Mouse (Mus musculus) bone marrow macrophage, adult 2 months (primary cell): Measurements from ENCODE around the gene Aaed1. TPM values are rescaled to one million over a fixed set of nuclear protein-coding genes. Genes with fewer than 3 reads are reported as not detected.
A peak's percentile ranks its signal among the peaks of the same experiment; 100 is the strongest.

ENCODE experiments used
- H3K27ac ChIP-seq: 2 replicates; pipeline ENCODE4 v1.5.1; 2012; ENCODE audit warnings: low read depth, low read length; ENCODE audit not compliant: insufficient read depth
- H3K4me1 ChIP-seq: 2 replicates; pipeline ENCODE4 v1.6.1; 2012; ENCODE audit warnings: low read length; ENCODE audit not compliant: control insufficient read depth, insufficient read depth
- H3K4me3 ChIP-seq: 2 replicates; pipeline ENCODE4 v1.5.1; 2012; ENCODE audit warnings: mild to moderate bottlenecking, low read length, moderate library complexity; ENCODE audit not compliant: insufficient read depth
- CTCF ChIP-seq: IDR thresholded peaks from 2 replicates; pipeline ENCODE4 v1.5.1; 2012; ENCODE audit warnings: low read depth, mild to moderate bottlenecking, low read length, moderate library complexity
- POLR2A ChIP-seq: IDR thresholded peaks from 2 replicates; pipeline ENCODE4 v1.6.1; 2012; ENCODE audit warnings: mild to moderate bottlenecking, low read depth, low read length, borderline replicate concordance
- polyA plus RNA-seq: library from polyadenylated mRNA; stranded (reverse); fragments of >200 nt; gene quantifications from 2 replicates; pipeline ENCODE4 v1.2.4, GENCODE M21; 2012; ENCODE audit not compliant: missing spikeins, insufficient read depth, insufficient read length

Aaed1 gene
- polyA plus RNA-seq, 1 experiment, result 58.1 TPM

DNA sequence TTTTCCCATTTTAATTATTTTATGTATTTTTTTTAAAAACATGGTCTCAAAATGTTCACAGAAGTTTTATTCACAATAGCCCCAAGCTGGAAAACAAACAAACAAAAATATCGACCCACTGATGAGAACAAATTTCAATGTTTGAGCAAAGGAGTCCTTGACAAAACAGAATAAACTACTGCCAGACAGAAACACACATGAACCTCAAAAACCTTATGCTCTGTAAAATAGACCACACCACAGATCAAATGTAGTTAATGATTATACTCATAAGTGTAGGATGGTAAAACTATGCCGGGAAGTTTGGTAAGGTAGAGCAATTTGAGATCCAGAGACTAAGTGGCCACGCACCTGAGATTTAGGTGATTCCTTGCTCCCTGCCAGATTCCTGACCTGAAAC, 20.6 kb upstream of the Aaed1 start:
- Histone ChIP-seq H3K4me3 (no peak overlapping the region), H3K27ac (no peak overlapping the region), H3K4me1 (no peaks in the 10 kb centered on the region)
- no peak for TF ChIP-seq POLR2A
- no peak for TF ChIP-seq CTCF

DNA sequence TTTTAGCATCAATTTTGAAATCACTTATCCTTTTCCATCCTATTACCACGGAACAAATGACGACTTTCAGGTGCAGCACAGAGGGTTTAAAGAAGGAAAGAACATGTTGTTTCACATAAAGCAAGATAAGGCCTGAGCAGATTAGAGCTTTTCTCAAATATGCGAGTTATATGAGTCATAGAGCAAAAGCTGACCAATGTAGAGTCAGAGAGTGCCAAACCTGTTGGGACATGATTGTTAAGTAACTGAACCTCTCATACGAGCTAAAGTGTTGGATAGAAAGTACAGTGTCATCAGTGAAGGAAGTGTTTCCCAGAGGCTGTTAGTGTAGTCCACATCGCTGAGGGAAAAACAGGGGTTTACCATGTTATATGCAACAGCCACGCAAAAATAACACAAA, 19.8 kb upstream of the Aaed1 start:
- H3K4me3 ChIP-seq, result no peak overlapping the region
- H3K27ac ChIP-seq, result no peak overlapping the region
- no peaks in the 10 kb centered on the region for H3K4me1 ChIP-seq
- TF ChIP-seq CTCF, result no peak
- no peak for TF ChIP-seq POLR2A

DNA sequence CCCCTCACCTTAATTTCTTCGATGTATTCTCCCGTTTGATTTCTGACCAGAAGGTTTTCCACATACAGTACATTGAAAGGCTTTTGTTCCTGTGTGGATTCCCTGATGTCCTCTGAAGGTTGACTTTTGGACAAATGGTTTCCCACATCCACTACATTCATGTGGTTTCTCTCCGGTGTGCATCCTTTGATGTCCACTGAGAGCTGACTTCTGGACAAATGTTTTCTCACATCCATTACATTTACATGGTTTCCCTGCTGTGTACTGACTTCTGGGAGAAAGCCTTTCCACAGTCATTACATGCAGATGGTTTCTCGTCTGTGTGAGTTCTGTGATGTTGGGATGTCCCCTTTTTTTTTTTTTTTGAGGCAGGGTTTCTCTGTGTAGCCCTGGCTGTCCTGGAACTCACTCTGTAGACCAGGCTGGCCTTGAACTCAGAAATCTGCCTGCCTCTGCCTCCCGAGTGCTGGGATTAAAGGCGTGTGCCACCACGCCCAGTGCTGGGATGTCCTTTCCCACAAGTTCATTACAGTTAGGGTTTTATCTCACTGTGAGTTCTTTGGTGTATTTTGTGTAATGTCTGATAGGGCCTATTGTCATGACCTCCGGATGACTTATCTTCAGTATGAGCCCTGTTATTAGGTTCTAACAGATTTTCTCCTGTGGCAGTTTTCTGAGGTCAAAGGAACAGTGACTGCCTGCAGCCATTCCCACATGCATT, 10.2 kb upstream of the Aaed1 start:
- Histone ChIP-seq H3K27ac (no peak overlapping the region), H3K4me3 (no peak overlapping the region), H3K4me1 (no peaks in the 10 kb centered on the region)
- no peak for TF ChIP-seq CTCF
- TF ChIP-seq POLR2A, result no peak

DNA sequence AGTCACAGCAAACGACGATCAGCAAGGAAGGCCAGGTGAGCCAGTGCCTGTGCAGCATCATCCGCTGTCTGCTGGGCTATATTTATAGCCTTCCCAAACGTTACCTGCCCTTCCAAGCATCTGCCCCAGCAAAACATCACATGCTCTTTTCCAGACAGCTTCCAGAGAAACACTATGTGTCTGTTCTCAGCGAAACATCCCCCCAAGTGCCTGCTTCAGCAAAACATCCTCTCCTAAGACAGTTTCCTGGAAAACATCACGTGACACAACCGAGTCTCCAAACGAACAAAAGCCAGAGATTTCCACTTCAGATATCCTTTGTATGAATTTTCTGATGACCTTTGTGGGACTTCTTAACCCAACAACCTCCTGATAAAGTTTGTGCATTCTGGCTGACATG, 7.8 kb upstream of the Aaed1 start:
- no peak overlapping the region for H3K27ac ChIP-seq
- TF ChIP-seq POLR2A, result no peak
- no peak for TF ChIP-seq CTCF
- H3K4me1 ChIP-seq, result peaks cover 2% of the 10 kb centered on the region; the same call in 1 of the 2 replicates
- H3K4me3 ChIP-seq, result no peak overlapping the region

DNA sequence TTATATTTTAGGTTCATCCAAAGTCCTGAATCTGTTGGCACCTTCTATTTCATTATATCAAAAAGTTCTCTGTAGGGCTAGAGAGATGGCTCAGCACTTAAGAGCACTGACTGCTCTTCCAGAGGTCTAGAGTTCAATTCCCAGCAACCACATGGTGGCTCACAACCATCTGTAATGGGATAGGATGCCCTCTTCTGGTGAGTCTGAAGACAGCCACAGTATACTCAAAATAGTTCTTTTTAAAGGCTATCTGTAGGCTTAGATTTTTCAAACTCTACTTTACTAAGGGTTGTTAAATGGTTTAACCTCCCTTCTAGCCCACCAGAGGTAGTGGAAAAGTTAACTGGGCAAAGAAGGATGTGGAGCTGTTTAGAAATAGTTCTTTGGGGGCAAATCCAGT, 7.3 kb upstream of the Aaed1 start:
- Histone ChIP-seq H3K4me1 (peaks cover 2% of the 10 kb centered on the region; the same call in 1 of the 2 replicates), H3K4me3 (no peak overlapping the region), H3K27ac (no peak overlapping the region)
- TF ChIP-seq POLR2A (no peak), CTCF (no peak)

DNA sequence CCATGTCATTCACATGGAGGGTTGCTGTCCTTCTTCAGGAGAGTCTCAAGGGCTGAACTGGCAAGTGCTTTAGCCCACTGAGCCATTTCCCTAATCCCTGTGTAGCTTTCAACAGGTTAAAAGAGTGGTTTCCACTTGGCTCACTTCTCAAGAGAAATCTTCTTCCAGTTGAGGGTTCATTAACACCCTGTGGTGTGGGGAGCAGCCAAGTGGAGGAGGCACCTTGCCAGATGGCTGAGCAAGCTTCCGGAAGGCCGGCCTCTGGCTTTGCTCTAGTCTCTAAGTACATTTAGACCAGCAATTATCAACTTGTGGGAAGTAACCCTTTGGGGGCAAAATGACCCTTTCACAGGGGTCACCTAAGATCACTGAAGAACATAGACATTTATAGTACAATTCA, 5.8 kb upstream of the Aaed1 start:
- Histone ChIP-seq H3K27ac (no peak overlapping the region), H3K4me3 (no peak overlapping the region), H3K4me1 (peaks cover 2% of the 10 kb centered on the region; the same call in 1 of the 2 replicates)
- TF ChIP-seq CTCF (no peak), POLR2A (no peak)

DNA sequence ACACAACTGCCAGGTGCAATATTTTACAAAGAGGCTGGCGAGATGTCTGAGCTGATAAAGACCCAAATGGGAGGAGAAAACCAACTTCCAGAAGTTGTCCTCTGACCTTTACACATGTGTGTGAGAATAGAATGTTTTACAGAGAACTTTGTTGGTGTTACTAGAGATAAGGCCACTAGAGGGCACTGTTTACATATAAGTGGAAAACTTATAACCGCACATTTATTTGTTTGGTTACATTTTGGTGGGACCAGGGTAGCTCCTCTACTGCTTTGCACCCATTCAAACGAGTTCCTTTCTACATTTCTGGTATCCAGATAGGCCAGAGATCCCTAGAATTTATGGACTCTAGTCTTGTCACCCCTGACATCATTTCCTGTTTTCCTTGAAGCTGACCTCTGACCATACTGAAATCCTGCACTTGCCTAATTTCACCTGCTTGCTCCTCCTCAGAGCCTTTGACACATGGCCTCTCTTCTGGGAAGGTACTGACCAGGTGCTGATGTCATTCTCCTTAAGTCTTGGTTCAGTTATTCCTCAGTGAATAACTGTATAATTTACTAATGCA, 3.1 kb upstream of the Aaed1 start:
- Histone ChIP-seq H3K4me3 (no peak overlapping the region), H3K27ac (no peak overlapping the region), H3K4me1 (peaks cover 8% of the 10 kb centered on the region)
- TF ChIP-seq POLR2A (no peak), CTCF (no peak)

DNA sequence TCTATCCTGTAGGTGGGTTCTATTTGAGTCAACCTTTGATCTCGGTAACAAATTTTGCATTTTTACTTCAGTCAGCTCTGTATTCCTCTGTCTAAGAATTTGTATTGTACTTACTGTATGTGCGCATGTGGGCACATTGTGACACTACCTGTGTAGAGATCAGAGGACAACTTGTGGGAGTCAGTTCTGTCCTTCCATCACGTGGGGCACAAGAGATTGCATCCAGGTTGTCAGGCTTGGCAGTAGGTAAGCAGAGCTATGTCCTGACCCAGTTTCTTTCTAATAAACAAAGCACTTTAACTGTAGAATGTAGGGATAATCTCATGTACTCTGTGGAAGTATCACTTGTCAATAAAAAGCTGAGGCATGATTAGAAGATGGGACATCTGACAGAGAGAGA, 1.5 kb upstream of the Aaed1 start:
- no peak for TF ChIP-seq CTCF
- no peak for TF ChIP-seq POLR2A
- Histone ChIP-seq H3K4me1 (peaks cover 23% of the 10 kb centered on the region), H3K4me3 (no peak overlapping the region), H3K27ac (no peak overlapping the region)

DNA sequence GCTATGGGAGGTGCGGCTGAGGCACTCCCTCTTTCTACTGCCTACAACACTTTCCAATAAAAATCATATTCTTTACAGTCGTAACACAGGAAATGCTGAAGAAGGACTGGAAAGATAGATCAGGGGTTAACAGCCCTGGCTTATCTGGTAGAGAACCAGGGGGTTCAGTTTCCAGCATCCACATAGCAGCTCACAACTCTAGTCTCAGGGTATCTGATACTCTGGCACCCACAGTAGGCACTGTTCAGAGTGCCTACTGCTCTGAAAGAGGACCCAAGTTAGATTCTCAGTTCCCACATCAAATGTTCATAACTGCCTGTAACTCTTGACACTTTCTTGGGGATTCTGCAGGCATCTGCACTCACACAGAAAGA, 393 bp upstream of the Aaed1 start:
- peaks cover 28% of the 10 kb centered on the region for H3K4me1 ChIP-seq
- no peak overlapping the region for H3K27ac ChIP-seq
- no peak for TF ChIP-seq CTCF
- no peak for TF ChIP-seq POLR2A
- H3K4me3 ChIP-seq, result peak overlapping the region; percentile 53

DNA sequence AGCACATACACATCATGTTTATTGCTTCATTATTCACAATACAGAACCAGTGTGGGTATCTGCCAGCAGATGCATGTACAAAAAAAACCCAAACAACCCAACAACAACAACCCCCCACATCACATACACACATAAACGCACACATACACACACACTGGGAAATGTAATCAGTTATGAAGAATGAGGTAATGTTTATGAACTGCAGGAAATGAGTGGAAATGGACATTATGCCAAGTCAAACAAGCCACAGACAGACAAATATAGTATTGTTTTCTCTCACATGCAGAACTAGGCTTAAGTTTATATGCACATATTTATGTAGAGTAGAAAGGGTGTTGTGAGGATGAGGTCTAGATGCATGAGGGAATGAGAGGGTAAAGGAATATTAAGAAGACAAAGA, 1.2 kb downstream of the Aaed1 start:
- H3K27ac ChIP-seq, result no peak overlapping the region
- H3K4me1 ChIP-seq, result peaks cover 32% of the 10 kb centered on the region
- TF ChIP-seq POLR2A (no peak), CTCF (no peak)
- no peak overlapping the region; the same call in 1 of the 2 replicates for H3K4me3 ChIP-seq
